Mouse (Mus musculus) embryonic facial prominence, embryonic 10.5 days (tissue): Measurements from ENCODE around the gene Nr1d1. TPM values are rescaled to one million over a fixed set of nuclear protein-coding genes. Genes with fewer than 3 reads are reported as not detected.

ENCODE experiments used
- DNase-seq: peaks from one replicate; pipeline ENCODE4 v3.0.0-alpha.2; 2017; ENCODE audit warnings: low spot score
- H3K27ac ChIP-seq: fragments of 300-500 bp; sonication (generic); replicated peaks from 2 replicates; pipeline ENCODE4 v1.5.1; 2016; ENCODE audit warnings: mild to moderate bottlenecking
- H3K27me3 ChIP-seq: fragments of 300-500 bp; sonication (generic); replicated peaks from 2 replicates; pipeline ENCODE4 v1.6.1; 2016; ENCODE audit warnings: low read depth, mild to moderate bottlenecking; ENCODE audit not compliant: poor library complexity, severe bottlenecking
- H3K36me3 ChIP-seq: fragments of 300-500 bp; sonication (generic); replicated peaks from 2 replicates; pipeline ENCODE4 v1.6.1; 2016; ENCODE audit warnings: mild to moderate bottlenecking, moderate library complexity
- H3K4me1 ChIP-seq: fragments of 300-500 bp; sonication (generic); 2 replicates; pipeline ENCODE4 v1.6.1; 2016
- H3K4me3 ChIP-seq: fragments of 300-500 bp; sonication (generic); 2 replicates; pipeline ENCODE4 v1.5.1; 2016; ENCODE audit warnings: mild to moderate bottlenecking, moderate library complexity
- H3K9me3 ChIP-seq: fragments of 300-500 bp; sonication (generic); 2 replicates; pipeline ENCODE4 v1.6.1; 2016; ENCODE audit warnings: mild to moderate bottlenecking
- WGBS: fragments of 180-500 bp; shearing (Covaris S2); methylation state at CpG from one replicate; pipeline ENCODE4 v1.1.7; 2016; 5-methylcytosine and 5-hydroxymethylcytosine counted together
- polyA plus RNA-seq: library from polyadenylated mRNA; unstranded; fragments of >200 nt; fragmentation: Nextera tagmentation; extraction: Ambion mirVana; gene quantifications from 2 replicates; pipeline ENCODE4 v1.2.1, GENCODE M21; 2016

The Nr1d1 gene
- polyA plus RNA-seq, 1 experiment from 2014 or later: 1.1 TPM

DNA sequence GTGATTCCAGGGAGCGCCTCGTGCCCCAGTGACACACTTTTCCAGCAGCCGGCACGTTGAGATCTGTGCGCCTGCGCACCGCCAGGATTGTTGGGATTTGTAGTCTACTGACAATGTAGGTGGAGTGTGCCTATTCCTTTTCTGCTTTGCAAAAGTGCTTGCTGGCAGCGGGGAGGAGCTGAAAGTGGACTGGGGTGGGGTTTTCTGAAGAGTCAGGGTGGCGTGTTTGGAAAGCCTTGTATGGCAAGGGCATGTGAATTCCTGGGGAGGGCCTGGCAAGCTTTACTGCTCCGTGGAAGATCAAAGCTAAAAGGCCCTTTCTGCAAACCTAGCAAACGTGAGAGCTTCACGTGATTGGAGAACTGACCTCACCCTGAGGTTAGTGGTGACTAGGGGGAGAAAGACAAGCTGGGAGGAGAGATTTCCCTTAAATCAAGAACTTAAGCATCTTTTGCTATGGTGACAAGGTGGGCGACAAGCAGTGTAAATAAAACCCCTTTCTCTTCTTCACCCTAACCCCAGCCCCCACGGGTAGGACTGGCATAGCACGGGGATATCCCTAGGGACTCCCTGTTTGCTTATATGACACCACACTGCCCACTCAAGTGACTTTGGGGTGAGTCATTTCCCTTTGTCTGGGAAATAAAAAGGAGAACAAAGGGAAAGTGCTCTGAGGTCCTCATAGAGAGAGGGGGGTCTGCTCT, 367 bp upstream of the Nr1d1 start:
- H3K9me3 ChIP-seq: no peaks in the 10 kb centered on the region
- H3K4me1 ChIP-seq: peaks cover 54% of the 10 kb centered on the region
- H3K36me3 ChIP-seq: peaks cover 9% of the 10 kb centered on the region
- DNase-seq: peak; percentile 96
- no peaks in the 10 kb centered on the region for H3K27me3 ChIP-seq
- peak overlapping the region; percentile 60 for H3K4me3 ChIP-seq
- peak overlapping the region; percentile 85 for H3K27ac ChIP-seq
- 10% methylated on average over 15 of the region's 15 CpGs for WGBS

GRCm38 (mm10) chr11:98773635-98774295, 1.4 kb downstream of the Nr1d1 start:
- Histone ChIP-seq H3K36me3 (peaks cover 26% of the 10 kb centered on the region), H3K9me3 (no peaks in the 10 kb centered on the region), H3K27ac (peak overlapping the region; percentile 59), H3K27me3 (no peaks in the 10 kb centered on the region), H3K4me3 (peak overlapping the region; percentile 60), H3K4me1 (peaks cover 61% of the 10 kb centered on the region)
- WGBS: 1% methylated on average over 37 of the region's 37 CpGs
- DNase-seq: peak; percentile 94

- H3K27ac ChIP-seq: no peak overlapping the region
- peaks cover 68% of the 10 kb centered on the region for H3K4me1 ChIP-seq
- peaks cover 33% of the 10 kb centered on the region for H3K36me3 ChIP-seq
- 78% methylated on average over 8 of the region's 8 CpGs for WGBS
- H3K9me3 ChIP-seq: no peaks in the 10 kb centered on the region
- no peak for DNase-seq
- peaks cover 6% of the 10 kb centered on the region; the same call in 1 of the 2 replicates for H3K27me3 ChIP-seq
- no peak overlapping the region for H3K4me3 ChIP-seq
These were observed 2.4 kb downstream of the Nr1d1 start for GRCm38 (mm10) chr11:98772667-98773171.

GRCm38 (mm10) chr11:98771844-98772525, 3.1 kb downstream of the Nr1d1 start:
- H3K4me3 ChIP-seq: no peak overlapping the region
- DNase-seq: no peak
- peaks cover 68% of the 10 kb centered on the region for H3K4me1 ChIP-seq
- 95% methylated on average over 11 of the region's 11 CpGs for WGBS
- H3K9me3 ChIP-seq: no peaks in the 10 kb centered on the region
- H3K27ac ChIP-seq: no peak overlapping the region
- peaks cover 33% of the 10 kb centered on the region for H3K36me3 ChIP-seq
- peaks cover 6% of the 10 kb centered on the region; the same call in 1 of the 2 replicates for H3K27me3 ChIP-seq

DNA sequence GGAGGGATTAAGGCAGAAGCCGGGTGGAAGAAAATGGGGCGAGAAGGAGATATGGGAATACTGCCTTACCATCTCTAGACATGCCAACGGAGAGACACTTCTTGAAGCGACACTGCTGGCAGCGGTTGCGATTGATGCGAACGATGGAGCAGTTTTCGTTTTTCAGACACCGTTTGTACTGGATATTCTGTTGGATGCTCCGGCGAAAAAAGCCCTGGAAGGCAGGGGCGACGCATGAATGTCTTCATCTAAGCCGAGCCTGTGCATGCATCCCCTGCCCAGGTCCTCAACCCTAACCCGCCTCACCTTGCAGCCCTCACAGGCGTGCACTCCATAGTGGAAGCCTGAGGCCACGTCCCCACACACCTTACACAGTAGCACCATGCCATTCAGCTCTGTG, 4.0 kb downstream of the Nr1d1 start:
- Histone ChIP-seq H3K4me1 (peaks cover 68% of the 10 kb centered on the region), H3K27ac (no peak overlapping the region), H3K27me3 (peaks cover 6% of the 10 kb centered on the region; the same call in 1 of the 2 replicates), H3K36me3 (peaks cover 34% of the 10 kb centered on the region), H3K9me3 (no peaks in the 10 kb centered on the region), H3K4me3 (no peak overlapping the region)
- no peak for DNase-seq
- 95% methylated on average over 18 of the region's 18 CpGs for WGBS

DNA sequence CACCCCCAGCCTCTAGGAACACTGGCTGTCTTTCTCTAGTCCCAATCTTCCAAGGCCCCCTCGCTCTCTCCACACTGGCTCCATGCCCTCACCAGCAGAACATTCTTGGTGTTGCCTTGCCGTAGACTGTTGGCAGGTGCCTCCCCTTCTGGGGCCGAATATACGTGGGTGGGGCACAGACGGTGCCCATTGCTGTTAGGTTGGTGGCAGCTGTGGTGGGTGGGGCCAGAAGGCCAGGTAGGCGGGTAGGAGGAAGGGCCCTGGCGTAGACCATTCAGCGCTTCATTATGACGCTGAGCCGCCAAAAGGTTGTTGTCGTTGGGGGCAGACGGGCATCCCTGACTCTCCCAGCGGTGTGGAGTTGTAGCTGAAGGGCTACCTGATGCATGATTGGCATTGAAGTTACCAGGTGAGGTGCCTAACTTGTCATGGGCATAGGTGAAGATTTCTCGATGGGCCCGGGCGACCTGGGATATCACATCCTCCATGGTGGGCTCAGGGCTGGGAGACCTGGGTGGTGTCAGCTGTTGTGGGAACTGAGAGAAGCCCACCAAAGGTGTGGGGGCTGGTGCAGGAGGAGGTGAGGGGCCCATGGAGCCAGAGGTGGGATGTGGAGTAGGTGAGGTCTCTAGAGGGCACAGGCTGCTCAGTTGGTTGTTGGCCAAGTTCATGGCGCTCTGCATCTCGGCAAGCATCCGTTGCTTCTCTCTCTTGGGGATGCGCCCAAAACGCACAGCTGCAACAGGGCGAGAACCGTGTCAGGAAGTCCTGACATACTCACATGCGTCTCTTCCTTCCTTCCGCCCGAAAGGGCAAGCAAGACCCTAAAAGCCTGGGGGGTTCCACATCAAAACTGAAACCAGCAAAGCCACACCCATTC, 4.8 kb downstream of the Nr1d1 start:
- 93% methylated on average over 26 of the region's 26 CpGs for WGBS
- no peak for DNase-seq
- Histone ChIP-seq H3K36me3 (peaks cover 42% of the 10 kb centered on the region), H3K4me1 (peaks cover 68% of the 10 kb centered on the region), H3K27me3 (peaks cover 6% of the 10 kb centered on the region; the same call in 1 of the 2 replicates), H3K4me3 (no peak overlapping the region), H3K27ac (no peak overlapping the region), H3K9me3 (no peaks in the 10 kb centered on the region)

DNA sequence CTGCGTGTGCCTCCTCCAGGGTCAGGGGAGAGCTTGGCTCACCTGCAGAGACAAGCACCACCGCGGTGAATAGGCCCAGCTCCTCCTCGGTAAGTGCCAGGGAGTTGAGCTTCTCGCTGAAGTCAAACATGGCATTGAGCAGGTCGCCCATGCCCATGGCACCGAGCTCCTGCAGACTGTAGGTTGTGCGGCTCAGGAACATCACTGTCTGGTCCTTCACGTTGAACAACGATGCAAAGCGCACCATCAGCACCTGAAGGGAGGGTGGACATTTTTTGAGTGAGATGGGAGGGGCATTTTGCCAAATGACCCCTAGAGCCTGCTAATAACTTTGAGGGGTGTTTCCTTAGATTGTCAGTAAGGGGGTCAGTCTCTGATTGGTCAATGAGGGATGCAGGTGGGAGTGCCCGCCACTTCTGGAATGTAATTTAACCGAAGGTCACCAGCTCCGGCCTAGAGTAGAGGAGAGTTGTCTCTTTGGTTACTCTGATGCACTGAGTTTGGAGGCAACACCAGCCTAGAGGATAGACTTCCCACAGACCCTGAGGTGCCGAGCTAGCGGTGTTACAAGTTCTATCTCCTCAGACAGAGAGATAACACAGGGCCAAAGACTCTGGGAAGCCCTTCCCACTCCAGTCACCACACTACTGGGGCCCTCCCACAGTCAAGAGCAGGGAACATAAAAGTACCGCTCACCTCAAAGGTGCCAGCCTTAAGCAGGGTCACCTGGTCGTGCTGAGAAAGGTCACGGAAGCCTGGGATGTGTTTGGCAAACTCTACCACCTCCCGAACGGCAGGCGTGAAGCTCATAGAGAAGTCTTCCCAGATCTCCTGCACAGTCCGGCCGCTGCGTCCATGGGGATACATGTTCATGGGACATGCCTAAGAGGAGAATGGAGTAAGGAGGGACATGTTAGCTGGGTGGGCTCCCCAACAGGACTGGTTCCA, 5.9 kb downstream of the Nr1d1 start:
- H3K9me3 ChIP-seq: no peaks in the 10 kb centered on the region
- peaks cover 65% of the 10 kb centered on the region for H3K4me1 ChIP-seq
- WGBS: 89% methylated on average over 25 of the region's 25 CpGs
- peaks cover 6% of the 10 kb centered on the region; the same call in 1 of the 2 replicates for H3K27me3 ChIP-seq
- DNase-seq: no peak
- H3K27ac ChIP-seq: no peak overlapping the region
- peak overlapping the region; percentile 43; the same call in 1 of the 2 replicates for H3K4me3 ChIP-seq
- peaks cover 49% of the 10 kb centered on the region for H3K36me3 ChIP-seq

GRCm38 (mm10) chr11:98768127-98769006, 6.8 kb downstream of the Nr1d1 start:
- Histone ChIP-seq H3K27me3 (peaks cover 6% of the 10 kb centered on the region; the same call in 1 of the 2 replicates), H3K36me3 (peaks cover 58% of the 10 kb centered on the region), H3K9me3 (no peaks in the 10 kb centered on the region), H3K4me3 (peak overlapping the region; percentile 43), H3K4me1 (peaks cover 63% of the 10 kb centered on the region), H3K27ac (peak overlapping the region; percentile 76)
- WGBS: 32% methylated on average over 39 of the region's 39 CpGs
- DNase-seq: no peak

- Histone ChIP-seq H3K27me3 (peaks cover 6% of the 10 kb centered on the region; the same call in 1 of the 2 replicates), H3K4me1 (peaks cover 61% of the 10 kb centered on the region), H3K4me3 (peak overlapping the region; percentile 43), H3K27ac (no peak overlapping the region), H3K9me3 (no peaks in the 10 kb centered on the region), H3K36me3 (peaks cover 65% of the 10 kb centered on the region)
- DNase-seq: no peak
- 27% methylated on average over 4 of the region's 4 CpGs for WGBS
These were observed 7.4 kb downstream of the Nr1d1 start for GRCm38 (mm10) chr11:98767713-98768112.

GRCm38 (mm10) chr11:98767276-98767675, 7.9 kb downstream of the Nr1d1 start:
- Histone ChIP-seq H3K27ac (peak overlapping the region; percentile 48), H3K36me3 (peaks cover 67% of the 10 kb centered on the region), H3K4me3 (peak overlapping the region; percentile 43), H3K27me3 (peaks cover 6% of the 10 kb centered on the region; the same call in 1 of the 2 replicates), H3K9me3 (no peaks in the 10 kb centered on the region), H3K4me1 (peaks cover 63% of the 10 kb centered on the region)
- 18% methylated on average over 9 of the region's 9 CpGs for WGBS
- peak; percentile 64 for DNase-seq
